Mouse (Mus musculus) lung, adult 2 months (tissue): ENCODE measurements at regions not wholly inside any gene's neighbourhood (a gene's known extent, or its start where the extent isn't known, plus 50 kb on each side); places are given as distances from the start of the nearest gene placed in this dataset.

Experiments
- DNase-seq: peaks from one replicate; pipeline ENCODE4 v3.0.0; 2022
- H3K4me1 ChIP-seq: fragments of 200-500 bp; 2 replicates; pipeline ENCODE4 v1.6.1; 2011; ENCODE audit warnings: low read length; ENCODE audit not compliant: control insufficient read depth, insufficient read depth
- H3K4me3 ChIP-seq: fragments of 200-500 bp; replicated peaks from 2 replicates; pipeline ENCODE3; 2011; ENCODE audit warnings: low read depth, mild to moderate bottlenecking, control low read depth, low read length; ENCODE audit errors: extremely low read depth
- CTCF ChIP-seq: fragments of 200-500 bp; IDR thresholded peaks from 2 replicates; pipeline ENCODE4 v1.5.1; 2011; ENCODE audit warnings: mild to moderate bottlenecking, low read length, control low read depth; ENCODE audit not compliant: insufficient read depth
- POLR2A ChIP-seq: fragments of 200-500 bp; IDR thresholded peaks from 2 replicates; pipeline ENCODE4 v1.6.1; 2011; ENCODE audit warnings: low read depth, mild to moderate bottlenecking, control low read depth, low read length, borderline replicate concordance; ENCODE audit errors: extremely low read depth
- WGBS: fragments of 180-500 bp; shearing (Covaris S2); methylation state at CpG from one replicate; pipeline ENCODE4 v1.1.7; 2018; 5-methylcytosine and 5-hydroxymethylcytosine counted together

- WGBS, result 88% methylated on average over 6 of the region's 6 CpGs
- Histone ChIP-seq H3K4me1 (no peaks in the 10 kb centered on the region), H3K4me3 (no peak overlapping the region)
- TF ChIP-seq POLR2A (no peak), CTCF (no peak)
- DNase-seq, result no peak
Observed at GRCm38 (mm10) chr10:99906778-99907435, 108.5 kb upstream of the Kitl start.

GRCm38 (mm10) chr10:99902280-99903231 lies 112.9 kb upstream of the Kitl start:
- Histone ChIP-seq H3K4me3 (no peak overlapping the region), H3K4me1 (no peaks in the 10 kb centered on the region)
- TF ChIP-seq CTCF (no peak), POLR2A (no peak)
- WGBS, result 60% methylated on average over 9 of the region's 9 CpGs
- no peak for DNase-seq

GRCm38 (mm10) chr10:99900955-99901835 lies 114.2 kb upstream of the Kitl start:
- WGBS, result 90% methylated on average over 8 of the region's 8 CpGs
- no peak overlapping the region for H3K4me3 ChIP-seq
- no peaks in the 10 kb centered on the region for H3K4me1 ChIP-seq
- no peak for DNase-seq
- TF ChIP-seq POLR2A (no peak), CTCF (no peak)

- TF ChIP-seq POLR2A, result no peak
- no peak for TF ChIP-seq CTCF
- no peak for DNase-seq
- Histone ChIP-seq H3K4me1 (no peaks in the 10 kb centered on the region), H3K4me3 (no peak overlapping the region)
- 68% methylated on average over 3 of the region's 3 CpGs for WGBS
Observed at GRCm38 (mm10) chr10:99893999-99894398, 121.4 kb upstream of the Kitl start.

- 94% methylated on average over 3 of the region's 3 CpGs for WGBS
- Histone ChIP-seq H3K4me3 (no peak overlapping the region), H3K4me1 (no peaks in the 10 kb centered on the region)
- DNase-seq, result no peak
- TF ChIP-seq POLR2A (no peak), CTCF (no peak)
Observed at GRCm38 (mm10) chr10:99891899-99892298, 123.5 kb upstream of the Kitl start.

- H3K4me1 ChIP-seq, result no peaks in the 10 kb centered on the region
- TF ChIP-seq POLR2A (no peak), CTCF (no peak)
- DNase-seq, result no peak
- WGBS, result 69% methylated on average over 2 of the region's 2 CpGs
- H3K4me3 ChIP-seq, result no peak overlapping the region
Observed at GRCm38 (mm10) chr10:99881901-99882300, 122.4 kb upstream of the Csl start.

GRCm38 (mm10) chr10:99879362-99879761 lies 119.9 kb upstream of the Csl start:
- 81% methylated on average over 5 of the region's 5 CpGs for WGBS
- Histone ChIP-seq H3K4me3 (no peak overlapping the region), H3K4me1 (no peaks in the 10 kb centered on the region)
- DNase-seq, result no peak
- TF ChIP-seq POLR2A, result no peak
- no peak for TF ChIP-seq CTCF

- Histone ChIP-seq H3K4me3 (no peak overlapping the region), H3K4me1 (no peaks in the 10 kb centered on the region)
- TF ChIP-seq POLR2A, result no peak
- TF ChIP-seq CTCF, result no peak
- 58% methylated on average over 1 of the region's 1 CpGs for WGBS
- DNase-seq, result no peak
Observed at GRCm38 (mm10) chr10:99864711-99865110, 105.3 kb upstream of the Csl start.
